In genomic region chrX:103704024-103704423, GRCm38 (mm10) we compare ENCODE assay signal across 8 mouse cellular contexts.
A peak's percentile ranks its signal among the peaks of the same experiment; 100 is the strongest.
DNase-seq lines count a peak whose midpoint lies in the region; ATAC-seq lines count a peak whose summit lies in the region.

No protein-coding gene starts in this region.

- no peaks in the 10 kb centered on the region for H3K4me1 ChIP-seq in hindbrain, embryonic 14.5 days (replicated peaks; ENCODE audit: control insufficient read depth, insufficient read depth, low read length)
- no peaks in the 10 kb centered on the region for H3K4me1 ChIP-seq in hindbrain, embryonic 13.5 days (replicated peaks)
- peaks cover 9% of the 10 kb centered on the region; the same call in 1 of the 2 replicates for H3K4me1 ChIP-seq in heart, embryonic 12.5 days (replicated peaks)

- H3K27ac ChIP-seq in hindbrain, embryonic 14.5 days = no peak overlapping the region
- no peak overlapping the region for H3K27ac ChIP-seq in hindbrain, embryonic 13.5 days
- no peak overlapping the region for H3K27ac ChIP-seq in heart, embryonic 12.5 days (ENCODE audit: poor library complexity, severe bottlenecking)

- ATAC-seq in hindbrain, embryonic 14.5 days (ENCODE audit: low FRiP score) = no peak
- no peak for ATAC-seq in hindbrain, embryonic 13.5 days (ENCODE audit: low FRiP score)
- no peak for ATAC-seq in heart, embryonic 12.5 days (ENCODE audit: insufficient number of reproducible peaks, low FRiP score)

- H3K9me3 ChIP-seq in hindbrain, embryonic 14.5 days (ENCODE audit: control insufficient read depth, low read length) = no peaks in the 10 kb centered on the region
- no peaks in the 10 kb centered on the region for H3K9me3 ChIP-seq in hindbrain, embryonic 13.5 days
- no peaks in the 10 kb centered on the region for H3K9me3 ChIP-seq in heart, embryonic 12.5 days (replicated peaks)

- H3K36me3 ChIP-seq in hindbrain, embryonic 14.5 days (replicated peaks; ENCODE audit: control insufficient read depth, insufficient read depth) = no peaks in the 10 kb centered on the region
- no peaks in the 10 kb centered on the region for H3K36me3 ChIP-seq in hindbrain, embryonic 13.5 days
- no peaks in the 10 kb centered on the region for H3K36me3 ChIP-seq in heart, embryonic 12.5 days

- 61% methylated on average over 4 of the region's 4 CpGs for WGBS in hindbrain, embryonic 14.5 days
- WGBS in hindbrain, embryonic 13.5 days = 65% methylated on average over 4 of the region's 4 CpGs
- 49% methylated on average over 4 of the region's 4 CpGs for WGBS in heart, embryonic 12.5 days

- peak; percentile 49 for DNase-seq in hindbrain, embryonic 14.5 days (ENCODE audit: low spot score)
- peak; percentile 39 to 59 for DNase-seq in right cerebral cortex, postnatal 10 days (ENCODE audit: low spot score in 2 of 2)
- no peak for DNase-seq in right cerebral cortex, postnatal 36 days (ENCODE audit: low spot score in 2 of 2)
- DNase-seq in kidney, postnatal 14 days = peak; percentile 58
- DNase-seq in right cerebral cortex, postnatal 4 days = peak; percentile 27
- no peak for DNase-seq in embryo, embryonic 9.5 days (ENCODE audit: extremely low spot score)

- no peak overlapping the region for H3K4me2 ChIP-seq in hindbrain, embryonic 14.5 days (replicated peaks)
- H3K4me2 ChIP-seq in hindbrain, embryonic 13.5 days = no peak overlapping the region
- H3K4me2 ChIP-seq in heart, embryonic 12.5 days = no peak overlapping the region

- H3K9ac ChIP-seq in hindbrain, embryonic 14.5 days = no peak overlapping the region
- H3K9ac ChIP-seq in hindbrain, embryonic 13.5 days = no peak overlapping the region
- no peak overlapping the region for H3K9ac ChIP-seq in heart, embryonic 12.5 days

- no peak overlapping the region for H3K4me3 ChIP-seq in hindbrain, embryonic 14.5 days (replicated peaks; ENCODE audit: low read length)
- H3K4me3 ChIP-seq in hindbrain, embryonic 13.5 days = no peak overlapping the region
- no peak overlapping the region for H3K4me3 ChIP-seq in heart, embryonic 12.5 days

- H3K27me3 ChIP-seq in hindbrain, embryonic 14.5 days (ENCODE audit: control insufficient read depth, insufficient read depth, low read length) = peaks cover 93% of the 10 kb centered on the region
- peaks cover 98% of the 10 kb centered on the region for H3K27me3 ChIP-seq in hindbrain, embryonic 13.5 days
- peaks cover 72% of the 10 kb centered on the region for H3K27me3 ChIP-seq in heart, embryonic 12.5 days (replicated peaks)

Comparison
In these comparisons a context has a peak if more than half of its experiments do, and no peak if none do; other contexts are left out.
1. DNase-seq: peak in hindbrain, embryonic 14.5 days (single experiment), right cerebral cortex, postnatal 10 days (2 of 2), kidney, postnatal 14 days (single experiment) and right cerebral cortex, postnatal 4 days (single experiment); none in right cerebral cortex, postnatal 36 days (0 of 2) and embryo, embryonic 9.5 days (single experiment).